Mouse (Mus musculus): Measurements from ENCODE around the gene Ccnd3. TPM values are rescaled to one million over a fixed set of nuclear protein-coding genes. Genes with fewer than 3 reads are reported as not detected.
"Not testable (repeated sequence)": the region's sequence is repeated elsewhere in the genome, so short reads cannot be mapped to it uniquely, and the experiment has no call there.

Gene Ccnd3
- total RNA-seq, 4 experiments from 2014 or later = 12.2 to 19.2 (median 16.1) TPM

GRCm38 (mm10) chr17:47482401-47482800 is 22.4 kb upstream of the Ccnd3 start:
- DNase-seq (ENCODE audit: low spot score in 2 of 2) = no peak

- DNase-seq (ENCODE audit: low spot score in 2 of 2) = no peak
Measured at GRCm38 (mm10) chr17:47484241-47484921, 20.5 kb upstream of the Ccnd3 start.

- no peak for DNase-seq (ENCODE audit: low spot score in 2 of 2)
Measured at GRCm38 (mm10) chr17:47484993-47485392, 19.9 kb upstream of the Ccnd3 start.

- DNase-seq (ENCODE audit: low spot score in 2 of 2) = no peak
Measured at GRCm38 (mm10) chr17:47485791-47486190, 19.1 kb upstream of the Ccnd3 start.

- DNase-seq (ENCODE audit: low spot score in 2 of 2) = no peak
Measured at GRCm38 (mm10) chr17:47490791-47491190, 14.1 kb upstream of the Ccnd3 start.

- DNase-seq (ENCODE audit: low spot score in 2 of 2) = no peak
Measured at GRCm38 (mm10) chr17:47492731-47493130, 12.1 kb upstream of the Ccnd3 start.

- no peak for DNase-seq (ENCODE audit: low spot score in 2 of 2)
Measured at GRCm38 (mm10) chr17:47493653-47494052, 11.2 kb upstream of the Ccnd3 start.

- DNase-seq (ENCODE audit: low spot score in 2 of 2) = no peak
Measured at GRCm38 (mm10) chr17:47494132-47494531, 10.7 kb upstream of the Ccnd3 start.

GRCm38 (mm10) chr17:47501531-47501930 is 3.3 kb upstream of the Ccnd3 start:
- no peak for DNase-seq (ENCODE audit: low spot score in 2 of 2)

- DNase-seq (ENCODE audit: low spot score in 2 of 2) = peak; percentile 86 to 91
Measured at GRCm38 (mm10) chr17:47501946-47502706, 2.7 kb upstream of the Ccnd3 start, which contains the start of gene Taf8. Gene Taf8, minus strand, starts transcription at chr17:47502292.

- not testable (repeated sequence) for DNase-seq (ENCODE audit: low spot score in 2 of 2)
Measured at GRCm38 (mm10) chr17:47502707-47503045, 2.2 kb upstream of the Ccnd3 start.

- no peak for DNase-seq (ENCODE audit: low spot score in 2 of 2)
Measured at GRCm38 (mm10) chr17:47503689-47504088, 1.2 kb upstream of the Ccnd3 start.

GRCm38 (mm10) chr17:47504228-47504627 is 623 bp upstream of the Ccnd3 start:
- no peak for DNase-seq (ENCODE audit: low spot score in 2 of 2)

GRCm38 (mm10) chr17:47505566-47505965 is 715 bp downstream of the Ccnd3 start:
- DNase-seq (ENCODE audit: low spot score in 2 of 2) = no peak

- DNase-seq (ENCODE audit: low spot score in 2 of 2) = no peak
Measured at GRCm38 (mm10) chr17:47506042-47506441, 1.2 kb downstream of the Ccnd3 start.

GRCm38 (mm10) chr17:47506697-47507096 is 1.8 kb downstream of the Ccnd3 start:
- no peak for DNase-seq (ENCODE audit: low spot score in 2 of 2)

- DNase-seq (ENCODE audit: low spot score in 2 of 2) = no peak
Measured at GRCm38 (mm10) chr17:47507523-47507922, 2.7 kb downstream of the Ccnd3 start.

GRCm38 (mm10) chr17:47508012-47508608 is 3.3 kb downstream of the Ccnd3 start:
- DNase-seq (ENCODE audit: low spot score in 2 of 2) = peak; percentile 88 to 91

- no peak for DNase-seq (ENCODE audit: low spot score in 2 of 2)
Measured at GRCm38 (mm10) chr17:47509031-47509705, 4.3 kb downstream of the Ccnd3 start.

- DNase-seq (ENCODE audit: low spot score in 2 of 2) = peak; percentile 96 to 99
Measured at GRCm38 (mm10) chr17:47511111-47512020, 6.5 kb downstream of the Ccnd3 start.
